ENCODE assay signal across 15 mouse cellular contexts in the genomic region with DNA sequence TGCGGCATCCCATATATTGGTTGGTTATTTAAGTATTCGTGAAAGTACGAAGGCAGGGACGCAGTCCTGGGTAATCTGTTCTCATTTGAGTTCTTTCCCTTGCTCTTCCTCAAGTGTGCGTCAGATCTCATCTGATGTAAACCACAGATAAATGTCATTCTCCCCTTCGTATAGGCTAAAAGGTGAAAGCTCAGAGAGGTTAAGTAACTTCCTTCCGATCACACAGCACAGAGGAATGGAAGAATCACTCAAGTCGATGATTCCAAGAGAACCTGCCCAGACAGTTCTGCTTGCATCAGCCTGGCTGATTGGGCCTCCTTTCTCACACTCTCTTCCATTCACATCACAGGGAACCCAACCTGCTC.
DNase-seq lines count a peak whose midpoint lies in the region; ATAC-seq lines count a peak whose summit lies in the region.
"Had no signal": no experiment of that assay in that cellular context is flagged by ENCODE, and none has a peak within 500 bp of the region (broad histone marks: within the 10 kb centered on the region; RNA-seq: fewer than 3 reads in every experiment).

No protein-coding gene starts in this region.

- peaks cover 28% of the 10 kb centered on the region for H3K4me1 ChIP-seq in neural tube, embryonic 13.5 days (replicated peaks)

- H3K27ac ChIP-seq in neural tube, embryonic 13.5 days (replicated peaks), result no peak overlapping the region
- H3K27ac ChIP-seq: embryonic facial prominence, embryonic 15.5 days; forebrain, embryonic 10.5 days; heart, embryonic 10.5 days; hindbrain, embryonic 13.5 days had no signal

- peak; percentile 55 for DNase-seq in cerebellum, adult 9-10 months
- DNase-seq in cerebellum, adult 18-20 months, result no peak
- no peak for DNase-seq in neural tube, embryonic 10.5 days (ENCODE audit: extremely low spot score, low spot score)
- DNase-seq in right cerebral cortex, adult 18-20 months, result no peak
- DNase-seq: gastrocnemius, postnatal 10 days had no signal

- ATAC-seq in neural tube, embryonic 13.5 days (ENCODE audit: low read depth), result no peak
- ATAC-seq in inflammation-experienced regulatory T-cells, adult 6 months, result peak; percentile 38
- no peak for ATAC-seq in megakaryocyte-erythroid progenitor cell, adult 5-6 weeks (replicated peaks; ENCODE audit: low FRiP score, low TSS enrichment, poor library complexity, severe bottlenecking)
- ATAC-seq: forebrain, embryonic 14.5 days had no signal

- no peaks in the 10 kb centered on the region for H3K36me3 ChIP-seq in neural tube, embryonic 13.5 days
- H3K36me3 ChIP-seq: embryonic facial prominence, embryonic 15.5 days; forebrain, embryonic 10.5 days; G1E; heart, embryonic 10.5 days; hindbrain, embryonic 13.5 days had no signal

- H3K9ac ChIP-seq in neural tube, embryonic 13.5 days, result peak overlapping the region; percentile 52; the same call in 1 of the 2 replicates
- H3K9ac ChIP-seq: embryonic facial prominence, embryonic 15.5 days; hindbrain, embryonic 13.5 days had no signal

- 88% methylated on average over 8 of the region's 8 CpGs for WGBS in neural tube, embryonic 13.5 days

- H3K4me3 ChIP-seq in neural tube, embryonic 13.5 days, result no peak overlapping the region
- H3K4me3 ChIP-seq: embryonic facial prominence, embryonic 15.5 days; erythroblast, embryonic 14.5 days; heart, embryonic 10.5 days; hindbrain, embryonic 13.5 days had no signal

- no peaks in the 10 kb centered on the region for H3K27me3 ChIP-seq in neural tube, embryonic 13.5 days
- H3K27me3 ChIP-seq: embryonic facial prominence, embryonic 15.5 days; hindbrain, embryonic 13.5 days had no signal

- H3K4me2 ChIP-seq in neural tube, embryonic 13.5 days, result no peak overlapping the region
- H3K4me2 ChIP-seq: embryonic facial prominence, embryonic 15.5 days had no signal

- no peaks in the 10 kb centered on the region for H3K9me3 ChIP-seq in neural tube, embryonic 13.5 days
- H3K9me3 ChIP-seq: embryonic facial prominence, embryonic 15.5 days; forebrain, embryonic 10.5 days; heart, embryonic 10.5 days; hindbrain, embryonic 13.5 days had no signal
